Mouse (Mus musculus) testis, adult 2 months (tissue): ENCODE results near the gene Bhlhe23. TPM values are rescaled to one million over a fixed set of nuclear protein-coding genes. Genes with fewer than 3 reads are reported as not detected.

Source experiments
- H3K27ac ChIP-seq: fragments of 200-500 bp; 2 replicates; pipeline ENCODE4 v1.5.1; 2012; ENCODE audit warnings: low read depth, low read length; ENCODE audit not compliant: control insufficient read depth, insufficient read depth
- H3K27me3 ChIP-seq: fragments of 200-500 bp; 2 replicates; pipeline ENCODE4 v1.6.1; 2012; ENCODE audit warnings: mild to moderate bottlenecking, low read length, moderate library complexity; ENCODE audit not compliant: control insufficient read depth, insufficient read depth
- H3K36me3 ChIP-seq: fragments of 200-500 bp; 2 replicates; pipeline ENCODE4 v1.6.1; 2012; ENCODE audit warnings: mild to moderate bottlenecking, low read length; ENCODE audit not compliant: control insufficient read depth, insufficient read depth
- H3K4me1 ChIP-seq: fragments of 200-500 bp; 2 replicates; pipeline ENCODE4 v1.6.1; 2012; ENCODE audit warnings: low read length; ENCODE audit not compliant: control insufficient read depth, insufficient read depth
- H3K4me3 ChIP-seq: fragments of 200-500 bp; 2 replicates; pipeline ENCODE4 v1.5.1; 2012; ENCODE audit warnings: low read depth, mild to moderate bottlenecking, low read length, moderate library complexity, mixed read lengths; ENCODE audit not compliant: control insufficient read depth
- CTCF ChIP-seq: fragments of 200-500 bp; IDR thresholded peaks from 2 replicates; pipeline ENCODE4 v1.5.1; 2012; ENCODE audit warnings: low read depth, mild to moderate bottlenecking, inconsistent platforms, low read length, moderate library complexity; ENCODE audit not compliant: control insufficient read depth, insufficient read depth, insufficient replicate concordance
- POLR2A ChIP-seq: fragments of 200-500 bp; IDR thresholded peaks from 2 replicates; pipeline ENCODE4 v1.6.1; 2012; ENCODE audit warnings: low read depth, mild to moderate bottlenecking, inconsistent platforms, low read length, moderate library complexity; ENCODE audit not compliant: control insufficient read depth
- polyA plus RNA-seq: library from polyadenylated mRNA; depleted of rRNA; stranded (reverse); fragments of >200 nt; gene quantifications from 2 replicates; pipeline ENCODE4 v1.2.3, GENCODE M21; 2012

The Bhlhe23 gene
- polyA plus RNA-seq, 1 experiment = 0.05 TPM

DNA sequence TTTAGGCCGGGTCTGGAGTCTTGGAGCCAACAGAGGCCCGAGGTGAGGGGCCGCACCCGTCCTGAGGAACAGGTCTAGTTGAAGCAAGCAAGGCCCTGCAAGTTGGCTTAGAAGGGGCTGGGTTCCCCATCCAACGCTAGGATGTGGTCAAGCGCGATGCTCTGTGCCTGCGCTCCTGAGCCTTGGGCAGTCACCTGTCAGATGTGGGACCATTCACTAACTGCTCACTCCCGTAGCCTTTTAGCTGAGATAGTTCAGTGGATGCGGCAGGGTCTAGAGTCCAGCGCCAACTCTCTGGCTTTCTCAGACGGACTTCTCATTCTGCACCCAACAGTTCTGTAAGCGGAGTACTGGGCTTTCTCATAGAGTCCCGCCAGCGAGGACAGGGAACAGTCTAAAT is 1.1 kb downstream of the Bhlhe23 start:
- peaks cover 3% of the 10 kb centered on the region; the same call in 1 of the 2 replicates for H3K27me3 ChIP-seq

DNA sequence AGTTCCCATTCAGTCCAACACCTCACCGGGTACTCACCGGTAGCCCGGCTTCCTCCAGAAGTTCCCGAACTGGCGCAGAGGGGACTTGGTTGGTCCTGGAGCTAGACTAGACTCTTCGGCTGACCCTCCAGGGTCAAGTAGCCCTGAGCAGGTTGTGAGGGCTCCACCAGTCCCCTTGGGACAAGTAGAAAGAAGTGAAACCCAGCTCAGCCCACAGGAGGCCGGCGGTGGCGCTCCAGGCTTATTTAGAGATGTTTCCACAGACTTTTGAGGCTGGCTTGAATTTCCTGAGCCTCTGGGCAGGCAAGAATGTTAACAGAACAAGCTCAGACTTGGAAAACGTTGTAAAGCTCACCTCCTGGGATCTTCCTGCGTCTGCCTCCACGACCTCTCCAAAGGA is 1.5 kb downstream of the Bhlhe23 start:
- no peak for TF ChIP-seq POLR2A
- no peak for TF ChIP-seq CTCF
- Histone ChIP-seq H3K27me3 (peaks cover 3% of the 10 kb centered on the region; the same call in 1 of the 2 replicates), H3K27ac (no peak overlapping the region), H3K4me3 (no peak overlapping the region), H3K36me3 (no peaks in the 10 kb centered on the region), H3K4me1 (peaks cover 2% of the 10 kb centered on the region; the same call in 1 of the 2 replicates)

More for the DNA sequence above, 1.1 kb downstream of the Bhlhe23 start:
- H3K36me3 ChIP-seq = no peaks in the 10 kb centered on the region
- TF ChIP-seq CTCF (no peak), POLR2A (no peak)
- H3K4me3 ChIP-seq = no peak overlapping the region
- peaks cover 2% of the 10 kb centered on the region; the same call in 1 of the 2 replicates for H3K4me1 ChIP-seq
- H3K27ac ChIP-seq = no peak overlapping the region

DNA sequence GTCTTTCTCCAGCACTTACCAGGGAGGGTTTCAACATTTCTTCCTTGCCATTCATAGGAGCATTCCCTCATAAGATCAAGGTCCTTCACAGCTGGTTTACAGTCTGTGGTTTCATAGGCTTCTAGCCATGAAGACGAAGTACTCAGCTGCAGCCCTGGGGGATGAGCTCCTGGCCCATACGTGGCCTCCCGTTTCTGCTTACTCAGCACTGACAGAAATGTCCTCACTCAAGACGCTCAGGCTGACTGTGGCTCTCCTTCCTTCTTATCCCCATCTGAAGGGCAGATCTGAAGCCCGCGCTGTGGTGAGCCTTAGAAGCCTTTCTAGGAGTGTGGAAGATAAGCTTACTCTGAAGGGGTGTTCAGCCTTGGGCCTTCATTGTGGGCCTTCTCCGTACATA is 11.0 kb downstream of the Bhlhe23 start:
- H3K27me3 ChIP-seq = no peaks in the 10 kb centered on the region
- no peaks in the 10 kb centered on the region for H3K4me1 ChIP-seq
- TF ChIP-seq POLR2A (no peak), CTCF (no peak)
- H3K27ac ChIP-seq = no peak overlapping the region
- no peaks in the 10 kb centered on the region for H3K36me3 ChIP-seq
- no peak overlapping the region for H3K4me3 ChIP-seq

DNA sequence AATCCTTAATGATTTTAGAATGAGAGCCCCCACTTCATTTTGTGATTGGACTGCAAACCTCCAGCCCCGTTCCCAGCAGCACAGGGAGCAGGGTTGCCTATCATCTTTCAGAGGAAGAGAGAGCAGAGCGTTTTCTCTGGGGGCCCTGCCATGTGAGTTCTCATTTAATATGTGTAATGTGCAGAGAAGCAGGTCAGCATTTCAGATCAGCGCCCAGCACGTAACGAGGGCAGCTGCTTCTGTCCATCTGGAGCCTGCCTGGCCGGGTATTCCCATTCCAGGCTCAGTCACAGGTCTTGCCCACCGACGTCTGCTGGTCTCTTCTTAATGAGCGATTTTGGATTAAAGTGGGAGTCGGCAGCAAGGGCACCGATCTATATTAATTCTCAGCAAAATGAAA is 11.7 kb downstream of the Bhlhe23 start:
- TF ChIP-seq CTCF = no peak
- TF ChIP-seq POLR2A = no peak
- no peaks in the 10 kb centered on the region for H3K4me1 ChIP-seq
- H3K27me3 ChIP-seq = no peaks in the 10 kb centered on the region
- no peaks in the 10 kb centered on the region for H3K36me3 ChIP-seq
- H3K4me3 ChIP-seq = no peak overlapping the region
- no peak overlapping the region for H3K27ac ChIP-seq

DNA sequence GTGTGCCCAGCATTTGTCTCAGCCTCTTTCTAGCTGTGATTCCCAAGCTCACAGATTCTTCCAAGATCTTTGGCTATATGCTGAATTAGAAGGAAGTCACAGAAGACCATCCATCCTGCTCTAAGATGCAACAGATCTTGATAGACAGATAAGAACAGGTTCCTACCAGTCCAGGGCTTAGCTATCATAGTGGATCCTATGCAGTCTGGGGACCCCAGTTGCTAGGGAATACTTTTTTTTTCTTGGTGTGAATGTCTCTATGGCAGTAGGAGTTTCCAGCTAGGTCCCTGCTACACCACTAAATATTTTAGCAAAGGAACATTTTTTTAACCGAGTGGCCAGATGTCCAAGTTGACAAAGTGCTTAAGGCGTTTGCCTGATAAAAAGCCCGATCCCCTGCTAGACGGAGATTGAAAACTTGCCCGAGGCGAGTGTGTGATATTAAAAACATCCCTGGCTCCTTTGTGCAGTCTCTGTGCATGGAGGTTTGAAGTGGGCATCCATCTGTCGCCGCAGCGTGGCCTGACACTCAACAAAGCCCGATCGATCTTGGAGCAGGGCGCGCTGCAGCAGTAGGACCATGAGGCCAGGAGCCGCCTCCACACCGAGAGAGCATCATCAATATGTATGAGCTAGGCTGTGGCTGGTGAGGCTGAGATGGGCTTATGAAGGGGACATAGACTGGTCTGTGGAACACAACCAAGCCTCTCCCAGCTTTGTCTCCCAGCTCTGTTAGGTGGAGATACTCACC is 18.0 kb downstream of the Bhlhe23 start:
- TF ChIP-seq CTCF (no peak), POLR2A (no peak)
- H3K4me1 ChIP-seq = no peaks in the 10 kb centered on the region
- no peak overlapping the region for H3K4me3 ChIP-seq
- no peak overlapping the region for H3K27ac ChIP-seq
- no peaks in the 10 kb centered on the region for H3K36me3 ChIP-seq
- no peaks in the 10 kb centered on the region for H3K27me3 ChIP-seq

DNA sequence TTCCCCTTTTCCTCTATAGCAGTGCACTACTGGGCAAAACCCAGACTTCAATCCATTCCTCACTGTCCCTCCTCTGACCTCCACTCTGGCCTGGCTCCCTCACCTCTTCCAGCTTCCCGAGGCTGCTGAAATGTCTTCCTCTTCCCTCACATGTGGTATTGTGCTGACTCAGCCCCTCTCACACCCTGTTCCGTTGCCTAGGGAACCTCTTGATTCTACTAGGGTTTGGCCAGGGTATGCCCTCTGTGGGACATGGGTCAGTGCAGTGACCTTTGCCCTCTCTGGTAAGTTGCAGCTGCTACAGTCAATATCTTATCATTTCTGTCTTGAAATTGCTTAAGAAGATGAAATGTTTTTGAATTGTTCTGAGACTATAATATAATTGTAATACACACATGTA is 19.9 kb downstream of the Bhlhe23 start:
- TF ChIP-seq CTCF = no peak
- TF ChIP-seq POLR2A = no peak
- no peak overlapping the region for H3K4me3 ChIP-seq
- no peaks in the 10 kb centered on the region for H3K36me3 ChIP-seq
- H3K27me3 ChIP-seq = no peaks in the 10 kb centered on the region
- H3K4me1 ChIP-seq = no peaks in the 10 kb centered on the region
- H3K27ac ChIP-seq = no peak overlapping the region

DNA sequence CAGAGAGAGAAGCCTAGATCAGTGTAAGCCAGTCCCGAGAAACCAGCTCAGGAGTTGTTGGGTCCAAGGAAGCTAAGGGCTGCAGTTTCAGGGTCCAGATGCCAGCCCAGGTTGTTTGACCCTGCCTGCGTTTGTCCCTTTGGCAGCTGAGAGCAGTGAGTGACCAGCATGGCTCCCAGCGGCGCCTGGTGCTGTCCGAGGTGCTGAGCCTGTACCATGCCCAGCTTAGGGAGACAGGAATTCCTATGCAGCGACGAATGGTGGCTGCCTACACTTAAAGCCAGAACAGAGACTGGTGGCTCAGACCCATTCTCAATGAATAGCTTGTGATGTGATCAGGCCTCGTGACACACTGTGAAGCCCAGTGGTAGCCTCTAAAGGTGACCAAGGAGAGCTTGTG is 20.8 kb downstream of the Bhlhe23 start:
- no peak overlapping the region for H3K27ac ChIP-seq
- H3K4me3 ChIP-seq = no peak overlapping the region
- TF ChIP-seq CTCF (no peak), POLR2A (no peak)
- no peaks in the 10 kb centered on the region for H3K36me3 ChIP-seq
- H3K4me1 ChIP-seq = no peaks in the 10 kb centered on the region
- no peaks in the 10 kb centered on the region for H3K27me3 ChIP-seq
